Mouse (Mus musculus): ENCODE data around the gene Omt2b. TPM values are rescaled to one million over a fixed set of nuclear protein-coding genes. Genes with fewer than 3 reads are reported as not detected.
"Not testable (repeated sequence)": the region's sequence is repeated elsewhere in the genome, so short reads cannot be mapped to it uniquely, and the experiment has no call there.

Gene Omt2b
- polyA plus RNA-seq, 1 experiment: 0.28 TPM

GRCm38 (mm10) chr9:78365850-78366544 is 38.6 kb downstream of the Omt2b start:
- no peak overlapping the region for H3K4me3 ChIP-seq (ENCODE audit: control insufficient read depth, insufficient read depth, low read length)
- H3K27ac ChIP-seq (ENCODE audit: control insufficient read depth, insufficient read depth, low read length): no peak overlapping the region
- 52% methylated on average over 13 of the region's 13 CpGs for WGBS
- no peaks in the 10 kb centered on the region for H3K36me3 ChIP-seq (ENCODE audit: control insufficient read depth, insufficient read depth, low read length)
- no peak for DNase-seq
- no peaks in the 10 kb centered on the region for H3K27me3 ChIP-seq (ENCODE audit: control insufficient read depth, insufficient read depth, low read length)
- TF ChIP-seq POLR2A (IDR thresholded peaks at IDR 0.05; ENCODE audit: control insufficient read depth, extremely low read depth, insufficient read depth, low read length, poor library complexity) (no peak), CTCF (IDR thresholded peaks at IDR 0.05; ENCODE audit: borderline replicate concordance, control insufficient read depth, extremely low read depth, insufficient read depth, low read length, poor library complexity) (no peak)
- H3K4me1 ChIP-seq (replicated peaks; ENCODE audit: control insufficient read depth, insufficient read depth, low read length): 0 out of 2 replicates have a peak, but pooled peaks cover 4% of the 10 kb centered on the region

- H3K27ac ChIP-seq (ENCODE audit: control insufficient read depth, insufficient read depth, low read length); H3K4me1 ChIP-seq (replicated peaks; ENCODE audit: control insufficient read depth, insufficient read depth, low read length): not testable (repeated sequence)
- WGBS: 97% methylated on average over 16 of the region's 16 CpGs
Observed at GRCm38 (mm10) chr9:78367959-78368358, 40.6 kb downstream of the Omt2b start, which contains the start of gene Dppa5a. TSS of gene Dppa5a (minus strand) at chr9:78368177.

GRCm38 (mm10) chr9:78368671-78369293 is 41.4 kb downstream of the Omt2b start:
- no peak for DNase-seq
- Histone ChIP-seq H3K4me1 (replicated peaks; ENCODE audit: control insufficient read depth, insufficient read depth, low read length) (no peaks in the 10 kb centered on the region), H3K36me3 (ENCODE audit: control insufficient read depth, insufficient read depth, low read length) (no peaks in the 10 kb centered on the region), H3K27me3 (ENCODE audit: control insufficient read depth, insufficient read depth, low read length) (no peaks in the 10 kb centered on the region), H3K4me3 (ENCODE audit: control insufficient read depth, insufficient read depth, low read length) (no peak overlapping the region), H3K27ac (ENCODE audit: control insufficient read depth, insufficient read depth, low read length) (no peak overlapping the region)
- TF ChIP-seq CTCF (IDR thresholded peaks at IDR 0.05; ENCODE audit: borderline replicate concordance, control insufficient read depth, extremely low read depth, insufficient read depth, low read length, poor library complexity) (no peak), POLR2A (IDR thresholded peaks at IDR 0.05; ENCODE audit: control insufficient read depth, extremely low read depth, insufficient read depth, low read length, poor library complexity) (no peak)
- 91% methylated on average over 3 of the region's 3 CpGs for WGBS

More at GRCm38 (mm10) chr9:78367959-78368358, 40.6 kb downstream of the Omt2b start, which contains the start of gene Dppa5a:
- H3K36me3 ChIP-seq (ENCODE audit: control insufficient read depth, insufficient read depth, low read length); DNase-seq; H3K27me3 ChIP-seq (ENCODE audit: control insufficient read depth, insufficient read depth, low read length); H3K4me3 ChIP-seq (ENCODE audit: control insufficient read depth, insufficient read depth, low read length): not testable (repeated sequence)

GRCm38 (mm10) chr9:78369349-78369748 is 42.0 kb downstream of the Omt2b start:
- Histone ChIP-seq H3K27me3 (ENCODE audit: control insufficient read depth, insufficient read depth, low read length) (no peaks in the 10 kb centered on the region), H3K4me1 (replicated peaks; ENCODE audit: control insufficient read depth, insufficient read depth, low read length) (no peaks in the 10 kb centered on the region), H3K36me3 (ENCODE audit: control insufficient read depth, insufficient read depth, low read length) (no peaks in the 10 kb centered on the region), H3K27ac (ENCODE audit: control insufficient read depth, insufficient read depth, low read length) (no peak overlapping the region), H3K4me3 (ENCODE audit: control insufficient read depth, insufficient read depth, low read length) (no peak overlapping the region)
- no peak for TF ChIP-seq CTCF (IDR thresholded peaks at IDR 0.05; ENCODE audit: borderline replicate concordance, control insufficient read depth, extremely low read depth, insufficient read depth, low read length, poor library complexity)
- TF ChIP-seq POLR2A (IDR thresholded peaks at IDR 0.05; ENCODE audit: control insufficient read depth, extremely low read depth, insufficient read depth, low read length, poor library complexity): no peak
- WGBS: 94% methylated on average over 2 of the region's 2 CpGs
- no peak for DNase-seq

GRCm38 (mm10) chr9:78369786-78370185 is 42.4 kb downstream of the Omt2b start:
- H3K27me3 ChIP-seq (ENCODE audit: control insufficient read depth, insufficient read depth, low read length): no peaks in the 10 kb centered on the region
- H3K4me3 ChIP-seq (ENCODE audit: control insufficient read depth, insufficient read depth, low read length): no peak overlapping the region
- H3K36me3 ChIP-seq (ENCODE audit: control insufficient read depth, insufficient read depth, low read length): no peaks in the 10 kb centered on the region
- H3K27ac ChIP-seq (ENCODE audit: control insufficient read depth, insufficient read depth, low read length): no peak overlapping the region
- no peaks in the 10 kb centered on the region for H3K4me1 ChIP-seq (replicated peaks; ENCODE audit: control insufficient read depth, insufficient read depth, low read length)
- no peak for TF ChIP-seq POLR2A (IDR thresholded peaks at IDR 0.05; ENCODE audit: control insufficient read depth, extremely low read depth, insufficient read depth, low read length, poor library complexity)
- TF ChIP-seq CTCF (IDR thresholded peaks at IDR 0.05; ENCODE audit: borderline replicate concordance, control insufficient read depth, extremely low read depth, insufficient read depth, low read length, poor library complexity): no peak
- WGBS: 94% methylated on average over 7 of the region's 7 CpGs
- no peak for DNase-seq

- no peaks in the 10 kb centered on the region for H3K4me1 ChIP-seq (replicated peaks; ENCODE audit: control insufficient read depth, insufficient read depth, low read length)
- 95% methylated on average over 3 of the region's 3 CpGs for WGBS
- no peak overlapping the region for H3K4me3 ChIP-seq (ENCODE audit: control insufficient read depth, insufficient read depth, low read length)
- H3K27ac ChIP-seq (ENCODE audit: control insufficient read depth, insufficient read depth, low read length): no peak overlapping the region
- TF ChIP-seq CTCF (IDR thresholded peaks at IDR 0.05; ENCODE audit: borderline replicate concordance, control insufficient read depth, extremely low read depth, insufficient read depth, low read length, poor library complexity) (no peak), POLR2A (IDR thresholded peaks at IDR 0.05; ENCODE audit: control insufficient read depth, extremely low read depth, insufficient read depth, low read length, poor library complexity) (no peak)
- DNase-seq: no peak
- no peaks in the 10 kb centered on the region for H3K27me3 ChIP-seq (ENCODE audit: control insufficient read depth, insufficient read depth, low read length)
- no peaks in the 10 kb centered on the region for H3K36me3 ChIP-seq (ENCODE audit: control insufficient read depth, insufficient read depth, low read length)
Observed at GRCm38 (mm10) chr9:78371441-78371840, 44.1 kb downstream of the Omt2b start.
